Mouse (Mus musculus) heart, postnatal 0 days (tissue): ENCODE results near the gene Rab28. TPM values are rescaled to one million over a fixed set of nuclear protein-coding genes. Genes with fewer than 3 reads are reported as not detected.

ENCODE experiments used
- ATAC-seq: fragments of 200-750 bp; cut with Nextera tagmentation; 2 replicates; pipeline ENCODE4 v1.8.0; 2017; ENCODE audit warnings: low read depth, moderate number of reproducible peaks, moderate library complexity; ENCODE audit not compliant: insufficient read depth
- DNase-seq: peaks from one replicate; pipeline ENCODE4 v3.0.0-alpha.2; 2016; ENCODE audit warnings: low spot score
- H3K27ac ChIP-seq: fragments of 300-500 bp; sonication (generic); 2 replicates; pipeline ENCODE4 v1.5.1; 2014; ENCODE audit warnings: low read depth, mild to moderate bottlenecking
- H3K27me3 ChIP-seq: fragments of 300-500 bp; sonication (generic); 2 replicates; pipeline ENCODE4 v1.6.1; 2014; ENCODE audit warnings: low read length, mixed read lengths; ENCODE audit not compliant: control insufficient read depth, insufficient read depth
- H3K36me3 ChIP-seq: fragments of 300-500 bp; sonication (generic); replicated peaks from 2 replicates; pipeline ENCODE4 v1.6.1; 2014; ENCODE audit warnings: low read length, mixed read lengths; ENCODE audit not compliant: control insufficient read depth, insufficient read depth
- H3K4me1 ChIP-seq: fragments of 300-500 bp; sonication (generic); 2 replicates; pipeline ENCODE4 v1.6.1; 2014; ENCODE audit warnings: antibody characterized with exemption; ENCODE audit not compliant: control insufficient read depth, insufficient read depth
- H3K4me2 ChIP-seq: fragments of 300-500 bp; sonication (generic); 2 replicates; pipeline ENCODE4 v1.6.1; 2014; ENCODE audit warnings: low read depth, mild to moderate bottlenecking, low read length, moderate library complexity
- H3K4me3 ChIP-seq: fragments of 300-500 bp; sonication (generic); 2 replicates; pipeline ENCODE4 v1.5.1; 2014; ENCODE audit warnings: low read depth, low read length
- H3K9ac ChIP-seq: fragments of 300-500 bp; sonication (generic); replicated peaks from 2 replicates; pipeline ENCODE4 v1.6.1; 2014; ENCODE audit warnings: low read depth, low read length, mixed read lengths
- H3K9me3 ChIP-seq: fragments of 300-500 bp; sonication (generic); replicated peaks from 2 replicates; pipeline ENCODE4 v1.6.1; 2016; ENCODE audit warnings: low read length; ENCODE audit not compliant: control insufficient read depth
- CTCF ChIP-seq: IDR thresholded peaks from 2 replicates; pipeline ENCODE4 v1.5.1; 2016; ENCODE audit warnings: antibody characterized with exemption, control low read depth, low read depth
- EP300 ChIP-seq: IDR thresholded peaks from 2 replicates; pipeline ENCODE4 v1.6.1; 2016; ENCODE audit warnings: antibody characterized with exemption, low read depth
- WGBS: fragments of 180-500 bp; shearing (Covaris S2); extraction: QIAGEN DNeasy Blood & Tissue Kit; methylation state at CpG from one replicate; pipeline ENCODE4 v1.1.7; 2014; 5-methylcytosine and 5-hydroxymethylcytosine counted together
- polyA plus RNA-seq: library from polyadenylated mRNA; unstranded; fragments of >200 nt; fragmentation: Nextera tagmentation; extraction: Ambion mirVana; gene quantifications from 2 replicates; pipeline ENCODE4 v1.2.1, GENCODE M21; 2015
- total RNA-seq: library from RNA; depleted of rRNA; stranded (reverse); fragments of >200 nt; gene quantifications from 2 replicates; pipeline ENCODE4 v1.2.3, GENCODE M21; 2014; ENCODE audit warnings: low replicate concordance

The Rab28 gene
- total and polyA plus RNA-seq, 2 experiments from 2014 or later, result 31.4 to 54.9 TPM

GRCm38 (mm10) chr5:41752721-41753120 lies 44.8 kb upstream of the Rab28 start:
- H3K36me3 ChIP-seq, result no peaks in the 10 kb centered on the region
- no peak overlapping the region for H3K27ac ChIP-seq
- no peak overlapping the region for H3K4me3 ChIP-seq
- peaks cover 89% of the 10 kb centered on the region for H3K27me3 ChIP-seq
- ATAC-seq (no peak), DNase-seq (no peak)
- H3K9me3 ChIP-seq, result no peaks in the 10 kb centered on the region
- 34% methylated on average over 4 of the region's 4 CpGs for WGBS
- H3K4me2 ChIP-seq, result no peak overlapping the region
- no peak for TF ChIP-seq CTCF
- TF ChIP-seq EP300, result no peak
- no peaks in the 10 kb centered on the region for H3K4me1 ChIP-seq
- H3K9ac ChIP-seq, result no peak overlapping the region

GRCm38 (mm10) chr5:41744898-41745780 lies 37.2 kb upstream of the Rab28 start:
- Histone ChIP-seq H3K9me3 (no peaks in the 10 kb centered on the region), H3K4me3 (no peak overlapping the region), H3K4me2 (no peak overlapping the region), H3K9ac (no peak overlapping the region), H3K4me1 (no peaks in the 10 kb centered on the region), H3K27me3 (peaks cover 48% of the 10 kb centered on the region), H3K36me3 (no peaks in the 10 kb centered on the region), H3K27ac (no peak overlapping the region)
- ATAC-seq (no peak), DNase-seq (no peak)
- 4% methylated on average over 14 of the region's 15 CpGs for WGBS
- TF ChIP-seq CTCF, result no peak
- TF ChIP-seq EP300, result no peak

DNA sequence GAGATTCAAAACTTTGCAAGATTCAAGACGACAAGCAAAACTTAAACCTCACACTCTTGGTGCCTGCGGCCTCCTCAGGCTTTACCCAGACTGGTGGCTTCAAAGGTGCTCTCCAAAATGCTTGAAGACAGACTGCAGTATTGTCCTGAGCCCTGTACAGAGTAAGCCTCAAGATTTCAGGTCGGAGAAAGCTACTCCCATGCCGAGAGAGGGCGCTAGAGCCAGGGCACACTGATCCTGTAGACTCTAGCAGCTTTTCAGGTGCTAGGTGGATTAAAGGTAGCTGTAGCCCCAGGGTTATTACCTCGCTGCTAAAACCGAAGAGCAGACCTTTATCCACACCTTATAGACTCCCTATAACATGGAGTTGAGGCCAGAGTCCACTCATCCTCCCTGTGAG lies 36.3 kb upstream of the Rab28 start:
- 8% methylated on average over 7 of the region's 7 CpGs for WGBS
- Histone ChIP-seq H3K9me3 (no peaks in the 10 kb centered on the region), H3K4me1 (no peaks in the 10 kb centered on the region), H3K36me3 (no peaks in the 10 kb centered on the region), H3K27me3 (peaks cover 39% of the 10 kb centered on the region), H3K4me2 (no peak overlapping the region), H3K9ac (no peak overlapping the region), H3K27ac (no peak overlapping the region), H3K4me3 (no peak overlapping the region)
- DNase-seq (no peak), ATAC-seq (no peak)
- TF ChIP-seq EP300 (no peak), CTCF (no peak)

DNA sequence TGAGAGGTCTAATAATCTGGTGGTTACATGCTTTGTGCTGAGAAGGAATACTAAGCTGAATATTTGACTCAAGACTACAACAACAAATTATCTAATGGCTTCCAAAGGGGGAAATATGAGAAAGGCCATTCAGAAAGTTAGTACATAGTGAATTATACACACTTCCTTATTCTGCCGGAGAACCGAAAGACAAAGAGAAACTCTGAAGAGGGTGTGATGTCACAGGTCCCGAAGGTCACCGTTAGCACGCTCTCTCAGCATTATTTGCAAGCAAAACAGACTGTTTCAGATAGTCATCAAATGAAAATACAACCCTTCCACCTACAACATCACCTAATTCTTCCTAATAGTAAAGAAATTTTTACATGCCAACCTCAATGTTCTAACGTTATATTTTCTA lies 30.9 kb upstream of the Rab28 start:
- TF ChIP-seq EP300, result no peak
- TF ChIP-seq CTCF, result no peak
- no peak overlapping the region for H3K27ac ChIP-seq
- no peak overlapping the region for H3K9ac ChIP-seq
- peaks cover 6% of the 10 kb centered on the region for H3K27me3 ChIP-seq
- DNase-seq (no peak), ATAC-seq (no peak)
- H3K9me3 ChIP-seq, result no peaks in the 10 kb centered on the region
- H3K4me3 ChIP-seq, result no peak overlapping the region
- H3K4me2 ChIP-seq, result no peak overlapping the region
- no peaks in the 10 kb centered on the region for H3K36me3 ChIP-seq
- 55% methylated on average over 6 of the region's 6 CpGs for WGBS
- H3K4me1 ChIP-seq, result no peaks in the 10 kb centered on the region

DNA sequence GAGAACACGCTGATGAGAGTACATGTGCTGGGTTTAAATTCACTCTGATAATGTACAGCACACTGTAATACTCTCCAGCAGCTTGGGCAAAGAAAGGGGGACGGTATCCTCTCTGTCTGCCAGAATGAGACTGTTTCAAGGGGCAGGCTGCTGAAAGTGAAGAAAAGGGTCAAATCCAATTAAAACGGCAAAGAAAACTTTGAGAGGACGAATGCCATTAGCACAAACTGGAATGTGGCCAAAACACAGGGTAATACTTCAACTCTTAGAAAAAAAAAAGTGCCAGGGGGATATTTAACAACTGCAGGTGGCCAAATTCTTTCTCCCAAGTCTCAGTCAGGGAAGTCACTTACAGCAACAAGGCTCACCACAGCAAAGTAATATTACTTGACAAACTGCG lies 29.1 kb upstream of the Rab28 start:
- Histone ChIP-seq H3K4me3 (no peak overlapping the region), H3K27me3 (no peaks in the 10 kb centered on the region), H3K9ac (no peak overlapping the region), H3K27ac (no peak overlapping the region), H3K4me1 (no peaks in the 10 kb centered on the region), H3K36me3 (no peaks in the 10 kb centered on the region), H3K4me2 (no peak overlapping the region), H3K9me3 (no peaks in the 10 kb centered on the region)
- no peak for TF ChIP-seq CTCF
- ATAC-seq, result no peak
- no peak for DNase-seq
- 57% methylated on average over 5 of the region's 5 CpGs for WGBS

- Histone ChIP-seq H3K36me3 (no peaks in the 10 kb centered on the region), H3K27me3 (no peaks in the 10 kb centered on the region)
- no peak for ATAC-seq
These were observed 19.1 kb upstream of the Rab28 start for GRCm38 (mm10) chr5:41727017-41727416.

More at GRCm38 (mm10) chr5:41727017-41727416, 19.1 kb upstream of the Rab28 start:
- no peaks in the 10 kb centered on the region for H3K9me3 ChIP-seq
- H3K9ac ChIP-seq, result no peak overlapping the region
- TF ChIP-seq EP300 (no peak), CTCF (no peak)
- WGBS, result 63% methylated on average over 1 of the region's 1 CpGs
- DNase-seq, result no peak
- H3K4me2 ChIP-seq, result no peak overlapping the region
- H3K27ac ChIP-seq, result no peak overlapping the region
- no peak overlapping the region for H3K4me3 ChIP-seq
- H3K4me1 ChIP-seq, result no peaks in the 10 kb centered on the region
